Mouse (Mus musculus) midbrain, embryonic 12.5 days (tissue): ENCODE results near the gene Il12rb1. TPM values are rescaled to one million over a fixed set of nuclear protein-coding genes. Genes with fewer than 3 reads are reported as not detected.

ENCODE experiments used
- ATAC-seq: fragments of 200-750 bp; cut with Nextera tagmentation; 2 replicates; pipeline ENCODE4 v1.8.0; 2017; ENCODE audit warnings: low read depth, moderate TSS enrichment, moderate library complexity; ENCODE audit not compliant: low FRiP score
- H3K27ac ChIP-seq: fragments of 300-500 bp; sonication (generic); replicated peaks from 2 replicates; pipeline ENCODE4 v1.5.1; 2016; ENCODE audit warnings: mild to moderate bottlenecking
- H3K27me3 ChIP-seq: fragments of 300-500 bp; sonication (generic); 2 replicates; pipeline ENCODE4 v1.6.1; 2016; ENCODE audit warnings: mild to moderate bottlenecking
- H3K36me3 ChIP-seq: fragments of 300-500 bp; sonication (generic); 2 replicates; pipeline ENCODE4 v1.6.1; 2016
- H3K4me1 ChIP-seq: fragments of 300-500 bp; sonication (generic); 2 replicates; pipeline ENCODE4 v1.6.1; 2016
- H3K4me2 ChIP-seq: fragments of 300-500 bp; sonication (generic); replicated peaks from 2 replicates; pipeline ENCODE4 v1.6.1; 2016; ENCODE audit warnings: mild to moderate bottlenecking, moderate library complexity
- H3K4me3 ChIP-seq: fragments of 300-500 bp; sonication (generic); 2 replicates; pipeline ENCODE4 v1.5.1; 2016; ENCODE audit warnings: mild to moderate bottlenecking
- H3K9ac ChIP-seq: fragments of 300-500 bp; sonication (generic); replicated peaks from 2 replicates; pipeline ENCODE4 v1.6.1; 2016; ENCODE audit warnings: mild to moderate bottlenecking, moderate library complexity
- H3K9me3 ChIP-seq: fragments of 300-500 bp; sonication (generic); 2 replicates; pipeline ENCODE4 v1.6.1; 2016; ENCODE audit warnings: mild to moderate bottlenecking
- WGBS: fragments of 180-500 bp; shearing (Covaris S2); methylation state at CpG from one replicate; pipeline ENCODE4 v1.1.7; 2016; 5-methylcytosine and 5-hydroxymethylcytosine counted together
- microRNA-seq: library from miRNA; unstranded; fragments of <30 nt; microRNA quantifications from one replicate; pipeline ENCODE4, GENCODE M21; 2017
- polyA plus RNA-seq: library from polyadenylated mRNA; unstranded; fragments of >200 nt; fragmentation: Nextera tagmentation; extraction: Ambion mirVana; gene quantifications from 2 replicates; pipeline ENCODE4 v1.2.1, GENCODE M21; 2016

Il12rb1 gene
- polyA plus RNA-seq, 1 experiment from 2014 or later, result 0.08 TPM

GRCm38 (mm10) chr8:70863956-70864711 lies 55.9 kb downstream of the Il12rb1 start:
- under 1% methylated on average over 46 of the region's 46 CpGs for WGBS
- ATAC-seq, result no peak
- Histone ChIP-seq H3K4me2 (peak overlapping the region; percentile 80), H3K4me1 (peaks cover 72% of the 10 kb centered on the region), H3K36me3 (peaks cover 9% of the 10 kb centered on the region), H3K27ac (peak overlapping the region; percentile 97), H3K9me3 (no peaks in the 10 kb centered on the region), H3K9ac (peak overlapping the region; percentile 79), H3K4me3 (peak overlapping the region; percentile 58), H3K27me3 (peaks cover 33% of the 10 kb centered on the region)

GRCm38 (mm10) chr8:70864712-70865221 lies 56.5 kb downstream of the Il12rb1 start:
- peak overlapping the region; percentile 97 for H3K27ac ChIP-seq
- no peaks in the 10 kb centered on the region for H3K9me3 ChIP-seq
- peak; percentile 29 for ATAC-seq
- H3K4me1 ChIP-seq, result peaks cover 75% of the 10 kb centered on the region
- peaks cover 33% of the 10 kb centered on the region for H3K27me3 ChIP-seq
- H3K4me2 ChIP-seq, result peak overlapping the region; percentile 80
- WGBS, result 1% methylated on average over 24 of the region's 24 CpGs
- H3K36me3 ChIP-seq, result peaks cover 9% of the 10 kb centered on the region
- peak overlapping the region; percentile 79 for H3K9ac ChIP-seq
- H3K4me3 ChIP-seq, result peak overlapping the region; percentile 58

GRCm38 (mm10) chr8:70865350-70866000 lies 57.2 kb downstream of the Il12rb1 start:
- Histone ChIP-seq H3K9ac (peak overlapping the region; percentile 79), H3K27me3 (peaks cover 33% of the 10 kb centered on the region), H3K4me2 (peak overlapping the region; percentile 80), H3K36me3 (peaks cover 9% of the 10 kb centered on the region), H3K27ac (peak overlapping the region; percentile 97), H3K4me3 (peak overlapping the region; percentile 58), H3K4me1 (peaks cover 70% of the 10 kb centered on the region), H3K9me3 (no peaks in the 10 kb centered on the region)
- ATAC-seq, result peak; percentile 82
- WGBS, result under 1% methylated on average over 46 of the region's 46 CpGs

- H3K36me3 ChIP-seq, result peaks cover 9% of the 10 kb centered on the region
- H3K4me2 ChIP-seq, result peak overlapping the region; percentile 80
- H3K27ac ChIP-seq, result peak overlapping the region; percentile 96
- H3K4me3 ChIP-seq, result peak overlapping the region; percentile 58
- ATAC-seq, result peak; percentile 5
- peaks cover 32% of the 10 kb centered on the region for H3K27me3 ChIP-seq
- WGBS, result 7% methylated on average over 12 of the region's 12 CpGs
- no peaks in the 10 kb centered on the region for H3K9me3 ChIP-seq
- H3K9ac ChIP-seq, result peak overlapping the region; percentile 55; the same call in 1 of the 2 replicates
- H3K4me1 ChIP-seq, result peaks cover 70% of the 10 kb centered on the region
Observed at GRCm38 (mm10) chr8:70866001-70866520, 57.8 kb downstream of the Il12rb1 start.

GRCm38 (mm10) chr8:70866566-70866965 lies 58.3 kb downstream of the Il12rb1 start:
- peaks cover 67% of the 10 kb centered on the region for H3K4me1 ChIP-seq
- ATAC-seq, result no peak
- peaks cover 9% of the 10 kb centered on the region for H3K36me3 ChIP-seq
- no peaks in the 10 kb centered on the region for H3K9me3 ChIP-seq
- peak overlapping the region; percentile 80 for H3K4me2 ChIP-seq
- peak overlapping the region; percentile 55; the same call in 1 of the 2 replicates for H3K9ac ChIP-seq
- WGBS, result 83% methylated on average over 7 of the region's 7 CpGs
- peak overlapping the region; percentile 96 for H3K27ac ChIP-seq
- H3K27me3 ChIP-seq, result peaks cover 27% of the 10 kb centered on the region
- no peak overlapping the region for H3K4me3 ChIP-seq

GRCm38 (mm10) chr8:70868559-70869198 lies 60.4 kb downstream of the Il12rb1 start:
- Histone ChIP-seq H3K27ac (peak overlapping the region; percentile 81), H3K4me3 (peak overlapping the region; percentile 11; the same call in 1 of the 2 replicates), H3K36me3 (peaks cover 9% of the 10 kb centered on the region), H3K27me3 (peaks cover 12% of the 10 kb centered on the region), H3K4me2 (peak overlapping the region; percentile 34), H3K9ac (peak overlapping the region; percentile 41; the same call in 1 of the 2 replicates), H3K4me1 (peaks cover 57% of the 10 kb centered on the region), H3K9me3 (no peaks in the 10 kb centered on the region)
- no peak for ATAC-seq
- WGBS, result 11% methylated on average over 40 of the region's 40 CpGs

- Histone ChIP-seq H3K27ac (peak overlapping the region; percentile 81), H3K4me1 (peaks cover 52% of the 10 kb centered on the region), H3K9me3 (no peaks in the 10 kb centered on the region), H3K27me3 (peaks cover 12% of the 10 kb centered on the region), H3K4me3 (no peak overlapping the region), H3K9ac (peak overlapping the region; percentile 41; the same call in 1 of the 2 replicates), H3K4me2 (peak overlapping the region; percentile 34), H3K36me3 (peaks cover 9% of the 10 kb centered on the region)
- ATAC-seq, result no peak
- 40% methylated on average over 5 of the region's 5 CpGs for WGBS
Observed at GRCm38 (mm10) chr8:70869199-70869571, 60.9 kb downstream of the Il12rb1 start.

- peaks cover 12% of the 10 kb centered on the region for H3K27me3 ChIP-seq
- H3K9me3 ChIP-seq, result no peaks in the 10 kb centered on the region
- H3K4me2 ChIP-seq, result no peak overlapping the region
- WGBS, result 46% methylated on average over 16 of the region's 16 CpGs
- peaks cover 9% of the 10 kb centered on the region for H3K36me3 ChIP-seq
- H3K27ac ChIP-seq, result peak overlapping the region; percentile 81
- H3K9ac ChIP-seq, result peak overlapping the region; percentile 41; the same call in 1 of the 2 replicates
- ATAC-seq, result no peak
- peaks cover 47% of the 10 kb centered on the region for H3K4me1 ChIP-seq
- no peak overlapping the region for H3K4me3 ChIP-seq
Observed at GRCm38 (mm10) chr8:70869601-70870041, 61.4 kb downstream of the Il12rb1 start.

Small RNA genes lying within 50 kb of the gene (microRNA-seq; reads per million reads assigned to microRNA genes)
- not detected for gene Mir7240

Other genes with a start within 250 kb of the Il12rb1 start
- 107 and 112 TPM in 2 replicates for gene Isyna1, start 214.1 kb upstream of the Il12rb1 start, polyA plus RNA-seq
- 115 and 118 TPM in 2 replicates for gene Ssbp4, start 199.6 kb upstream of the Il12rb1 start, polyA plus RNA-seq
- 1.0 and 1.6 TPM in 2 replicates for gene Lrrc25, start 192.3 kb upstream of the Il12rb1 start, polyA plus RNA-seq
- gene Gdf15, start 176.0 kb upstream of the Il12rb1 start, polyA plus RNA-seq, result 0.17 TPM in 1 of 2 replicates, not detected in the other
- gene Pgpep1, start 148.1 kb upstream of the Il12rb1 start, polyA plus RNA-seq, result 82.7 and 93.7 TPM in 2 replicates
- 255 and 263 TPM in 2 replicates for gene Lsm4, start 135.2 kb upstream of the Il12rb1 start, polyA plus RNA-seq
- 206 and 213 TPM in 2 replicates for gene Jund, start 109.5 kb upstream of the Il12rb1 start, polyA plus RNA-seq
- gene Iqcn, start 105.0 kb upstream of the Il12rb1 start, polyA plus RNA-seq, result 0.04 TPM in 1 of 2 replicates, not detected in the other
- not detected in 2 replicates for gene Gm3336, start 89.9 kb upstream of the Il12rb1 start, polyA plus RNA-seq
- 0.15 and 0.39 TPM in 2 replicates for gene Pde4c, start 84.7 kb upstream of the Il12rb1 start, polyA plus RNA-seq
- 98.9 and 102 TPM in 2 replicates for gene Rab3a, start 53.8 kb upstream of the Il12rb1 start, polyA plus RNA-seq
- gene Mpv17l2, start 47.5 kb upstream of the Il12rb1 start, polyA plus RNA-seq, result 35.4 and 37.3 TPM in 2 replicates
- 73.4 and 74.6 TPM in 2 replicates for gene Pik3r2, start 31.7 kb upstream of the Il12rb1 start, polyA plus RNA-seq
- 17.1 and 18.0 TPM in 2 replicates for gene Mast3, start 3.4 kb upstream of the Il12rb1 start, polyA plus RNA-seq
- 10.4 and 10.5 TPM in 2 replicates for gene Arrdc2, start 31.3 kb downstream of the Il12rb1 start, polyA plus RNA-seq
- gene Kcnn1, start 54.8 kb downstream of the Il12rb1 start, polyA plus RNA-seq, result 27.4 TPM in 2 replicates
- 145 and 152 TPM in 2 replicates for gene Ccdc124, start 65.5 kb downstream of the Il12rb1 start, polyA plus RNA-seq
- 0.55 and 0.69 TPM in 2 replicates for gene Slc5a5, start 84.3 kb downstream of the Il12rb1 start, polyA plus RNA-seq
- gene Rpl18a, start 89.0 kb downstream of the Il12rb1 start, polyA plus RNA-seq, result 2,550 and 2,750 TPM in 2 replicates
- 58.4 and 61.0 TPM in 2 replicates for gene Map1s, start 97.5 kb downstream of the Il12rb1 start, polyA plus RNA-seq